Mouse (Mus musculus): ENCODE results near the gene Etnk2.

DNA sequence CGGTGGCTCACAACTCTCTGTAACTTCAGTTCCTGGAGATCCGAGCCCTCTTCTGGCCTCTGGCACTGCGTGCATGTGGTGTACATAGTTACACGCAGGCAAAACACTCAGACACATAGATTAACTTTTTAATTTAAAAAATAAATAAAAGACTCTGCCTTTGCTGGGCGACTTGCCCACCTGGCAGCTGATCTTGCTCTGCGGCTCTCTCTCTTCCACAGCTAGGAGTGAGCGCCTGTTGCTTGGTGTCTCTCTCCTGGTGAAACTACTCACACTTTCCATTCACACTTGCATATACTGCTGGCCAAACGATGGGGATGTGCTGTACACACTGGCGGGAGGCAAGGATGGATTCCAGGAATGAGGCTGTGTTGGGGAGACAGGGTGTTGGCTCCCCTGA lies 16.8 kb upstream of the Etnk2 start:
- TF ChIP-seq CTCF (IDR thresholded peaks at IDR 0.05; ENCODE audit: borderline replicate concordance, extremely low read depth, insufficient read depth, insufficient read length) (no peak), POLR2A (IDR thresholded peaks at IDR 0.05; ENCODE audit: borderline replicate concordance, extremely low read depth, insufficient read depth, insufficient read length, poor library complexity, severe bottlenecking) (no peak)

Measured in brain, embryonic 14.5 days (tissue).